Mouse (Mus musculus): Measurements from ENCODE around the gene Iars2.
"Not testable (repeated sequence)": the region's sequence is repeated elsewhere in the genome, so short reads cannot be mapped to it uniquely, and the experiment has no call there.

The Iars2 gene

GRCm38 (mm10) chr1:185331364-185331763 lies 2.2 kb upstream of the Iars2 start:
- DNase-seq = no peak

- no peak for DNase-seq
Measured at GRCm38 (mm10) chr1:185329851-185330250, 655 bp upstream of the Iars2 start.

GRCm38 (mm10) chr1:185327754-185328345 lies 1.3 kb downstream of the Iars2 start:
- DNase-seq = not testable (repeated sequence)

- no peak for DNase-seq
Measured at GRCm38 (mm10) chr1:185315846-185316568, 13.2 kb downstream of the Iars2 start.

GRCm38 (mm10) chr1:185314546-185314945 lies 14.7 kb downstream of the Iars2 start:
- DNase-seq = no peak

- DNase-seq = no peak
Measured at GRCm38 (mm10) chr1:185311949-185312348, 17.2 kb downstream of the Iars2 start.

GRCm38 (mm10) chr1:185308908-185309307 lies 20.3 kb downstream of the Iars2 start:
- DNase-seq = no peak

- no peak for DNase-seq
Measured at GRCm38 (mm10) chr1:185308334-185308733, 20.9 kb downstream of the Iars2 start.

GRCm38 (mm10) chr1:185307645-185308044 lies 21.6 kb downstream of the Iars2 start:
- no peak for DNase-seq

GRCm38 (mm10) chr1:185306836-185307235 lies 22.4 kb downstream of the Iars2 start:
- no peak for DNase-seq

- DNase-seq = no peak
Measured at GRCm38 (mm10) chr1:185302816-185303215, 26.4 kb downstream of the Iars2 start.

GRCm38 (mm10) chr1:185298496-185298895 lies 30.7 kb downstream of the Iars2 start:
- DNase-seq = no peak

- DNase-seq = no peak
Measured at GRCm38 (mm10) chr1:185296850-185297249, 32.3 kb downstream of the Iars2 start.

- DNase-seq = no peak
Measured at GRCm38 (mm10) chr1:185292646-185293360, 36.4 kb downstream of the Iars2 start.

GRCm38 (mm10) chr1:185291336-185291735 lies 37.9 kb downstream of the Iars2 start:
- DNase-seq = no peak

GRCm38 (mm10) chr1:185289231-185289630 lies 40.0 kb downstream of the Iars2 start:
- DNase-seq = peak; percentile 41

- DNase-seq = no peak
Measured at GRCm38 (mm10) chr1:185287066-185287465, 42.1 kb downstream of the Iars2 start.

- DNase-seq = peak; percentile 75
Measured at GRCm38 (mm10) chr1:185285171-185285570, 44.0 kb downstream of the Iars2 start.

GRCm38 (mm10) chr1:185284740-185285139 lies 44.5 kb downstream of the Iars2 start:
- DNase-seq = peak; percentile 79

GRCm38 (mm10) chr1:185283247-185283646 lies 45.9 kb downstream of the Iars2 start:
- no peak for DNase-seq

GRCm38 (mm10) chr1:185282846-185283245 lies 46.4 kb downstream of the Iars2 start:
- peak; percentile 18 for DNase-seq

- no peak for DNase-seq
Measured at GRCm38 (mm10) chr1:185280616-185281015, 48.6 kb downstream of the Iars2 start.

GRCm38 (mm10) chr1:185279288-185279687 lies 49.9 kb downstream of the Iars2 start:
- DNase-seq = peak; percentile 12

- DNase-seq = peak; percentile 39
Measured at GRCm38 (mm10) chr1:185277022-185277421, 52.2 kb downstream of the Iars2 start.

All from lung, postnatal 10 days (tissue).